Mouse (Mus musculus): Measurements from ENCODE around the gene Rtp4.

Rtp4 gene

DNA sequence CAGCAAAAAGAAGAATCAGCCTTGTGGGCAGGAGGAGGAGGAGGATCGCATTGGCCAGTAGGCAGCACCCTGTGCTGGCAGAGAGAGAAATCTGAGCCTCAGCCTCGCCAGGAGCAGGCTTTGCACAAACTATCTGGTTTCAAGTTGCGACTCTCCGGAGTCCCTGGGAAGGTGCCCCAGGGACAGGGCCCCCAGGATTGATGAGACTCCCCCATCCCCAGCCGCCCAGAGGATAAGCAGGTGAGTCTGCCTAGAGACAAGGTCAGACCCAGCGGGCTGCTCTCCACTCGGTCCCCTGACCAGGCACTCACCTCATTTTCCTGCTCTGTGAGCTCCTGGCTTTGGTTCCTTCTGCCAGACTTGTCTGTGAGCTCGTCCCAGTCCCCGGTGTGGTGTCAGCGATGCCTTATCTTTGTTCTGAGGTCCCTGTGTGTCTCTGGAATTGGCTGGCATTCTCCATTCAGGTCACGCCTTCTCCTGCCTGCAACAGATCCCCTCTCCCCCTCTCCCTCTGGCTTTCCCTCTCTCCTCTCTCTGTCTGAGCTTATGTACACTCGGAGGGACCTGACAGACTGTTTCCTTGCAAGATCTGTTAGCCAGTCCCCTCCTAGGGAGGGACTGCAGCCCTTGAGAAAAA is at the start of gene Rtp4, which contains the start of gene Masp1:
Rtp4 (plus strand) TSS at position 57 of the 637 bp plus-strand sequence.
Masp1 (minus strand) TSS at position 581 of the 637 bp plus-strand sequence.
- in situ Hi-C loops (cut with MboI, MseI) = no loop called here

DNA sequence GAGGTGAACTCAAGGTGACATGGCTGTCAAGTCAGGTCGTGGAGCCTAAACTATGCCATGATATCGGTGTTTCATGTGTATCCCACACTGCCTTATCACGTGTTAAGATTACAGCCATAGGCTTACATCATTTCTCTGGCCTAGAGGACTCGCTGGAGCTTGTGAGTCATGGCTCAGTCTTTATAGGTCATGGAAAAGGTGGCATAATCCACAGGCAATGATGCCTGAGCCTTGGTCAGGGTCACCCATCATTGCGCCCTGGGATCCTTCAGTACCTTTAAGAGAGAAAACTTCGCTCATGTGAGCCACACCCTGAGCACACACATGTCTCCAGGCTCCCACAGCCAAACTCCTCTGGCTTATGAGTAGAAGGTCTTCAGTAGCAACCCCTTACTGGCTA is 48.5 kb upstream of the Rtp4 start:
- in situ Hi-C loops (cut with MboI, MseI) = no loop called here

DNA sequence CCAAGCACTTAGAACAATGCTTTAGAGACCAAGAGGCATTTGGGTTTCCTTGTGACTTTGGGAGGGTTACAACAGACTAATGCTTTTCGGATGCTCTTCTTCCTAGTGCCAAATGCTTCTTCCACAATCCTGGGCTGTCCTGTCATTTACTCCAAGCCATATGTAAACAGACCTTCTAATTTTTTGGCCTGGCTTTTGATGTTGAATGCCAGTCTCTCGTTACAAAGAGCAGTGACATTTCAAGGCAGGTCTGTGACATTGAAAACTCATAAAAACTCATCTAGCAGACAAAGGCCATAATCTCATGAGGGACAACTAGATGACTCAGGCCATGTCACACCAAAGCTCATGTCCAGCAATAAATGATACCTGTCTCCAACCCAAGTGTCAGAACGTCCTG is 48.0 kb upstream of the Rtp4 start:
- in situ Hi-C loops (cut with MboI, MseI) = no loop called here

DNA sequence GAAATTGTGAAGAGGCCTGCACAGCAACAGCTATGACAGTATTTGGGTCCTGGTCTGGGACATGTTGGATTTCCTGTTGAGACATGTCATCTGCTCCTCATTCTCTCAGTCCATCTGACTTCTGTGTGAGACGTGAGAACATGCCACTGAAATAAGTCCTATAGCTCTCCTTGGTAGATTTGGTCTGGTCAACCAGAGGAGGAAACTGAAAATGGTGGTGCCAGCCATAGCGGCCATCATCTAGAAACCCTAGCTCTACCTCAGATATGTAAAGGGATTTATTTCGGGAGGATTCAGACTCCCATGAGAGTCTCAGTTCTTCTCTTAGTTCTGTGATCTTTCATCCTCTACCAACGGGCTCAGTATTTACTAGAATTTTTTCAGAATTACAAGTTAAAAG is 44.4 kb upstream of the Rtp4 start:
- in situ Hi-C loops (cut with MboI, MseI) = no loop called here

DNA sequence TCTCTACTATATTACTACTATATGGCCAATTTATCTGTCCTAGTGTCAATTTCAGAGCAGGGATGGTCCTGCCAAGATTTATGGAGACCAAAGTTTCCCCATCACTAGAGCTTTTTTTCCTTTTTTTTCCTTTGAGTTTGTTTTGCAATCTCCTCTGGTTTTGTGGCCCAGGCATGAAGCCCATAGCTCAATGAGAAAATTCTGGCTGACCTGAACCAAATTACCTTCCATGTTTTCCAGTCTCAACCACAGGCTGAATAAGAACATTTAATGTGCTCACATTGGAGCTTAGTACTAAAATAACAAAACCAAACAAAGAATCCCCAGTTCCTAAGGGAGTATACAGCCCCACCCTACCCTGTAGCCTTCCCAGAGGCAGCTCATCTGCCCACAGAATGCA is 43.5 kb upstream of the Rtp4 start:
- in situ Hi-C loops (cut with MboI, MseI) = no loop called here

GRCm38 (mm10) chr16:23479872-23480603 is 40.1 kb upstream of the Rtp4 start:
- in situ Hi-C loops (cut with MboI, MseI) = no loop called here

DNA sequence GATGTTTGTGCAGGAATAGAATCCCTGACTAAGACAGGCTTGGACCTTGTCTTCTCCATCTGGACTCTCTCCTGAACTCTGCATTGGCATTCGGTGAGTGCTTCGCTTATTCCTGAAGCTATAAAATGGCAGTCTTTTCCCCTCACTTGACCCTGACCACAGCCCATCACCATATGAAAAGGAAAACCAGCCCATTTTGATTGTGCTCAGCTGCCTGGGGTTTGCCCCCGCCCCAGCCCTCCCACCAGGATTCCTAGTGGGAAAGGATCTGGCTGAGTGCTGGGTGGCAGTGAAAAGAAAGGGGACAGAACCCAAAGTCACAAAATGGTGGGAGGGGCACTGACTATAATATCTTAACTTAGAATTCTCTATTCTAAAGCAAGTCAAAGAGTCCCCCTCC is 37.9 kb upstream of the Rtp4 start:
- in situ Hi-C loops (cut with MboI, MseI) = no loop called here

DNA sequence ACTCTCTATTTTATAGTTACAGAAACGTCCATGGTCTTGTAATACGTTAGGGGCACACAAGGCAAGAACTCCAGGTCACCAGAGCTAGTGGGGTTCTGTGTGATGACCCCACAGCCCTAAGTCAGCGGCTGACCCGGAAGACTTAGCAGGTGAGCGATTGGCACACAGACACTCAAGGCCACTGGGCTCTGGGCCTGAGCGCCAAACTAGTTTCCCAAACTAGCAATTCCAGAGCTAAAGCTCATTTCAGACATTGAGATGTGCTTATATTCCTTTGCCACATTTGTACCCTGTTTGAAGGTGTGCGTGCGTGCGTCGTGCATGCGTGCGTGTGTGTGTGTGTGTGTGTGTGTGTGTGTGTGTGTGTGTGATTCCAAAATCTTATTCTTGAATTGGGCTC is 37.2 kb upstream of the Rtp4 start:
- in situ Hi-C loops (cut with MboI, MseI) = no loop called here

GRCm38 (mm10) chr16:23483292-23483691 is 36.8 kb upstream of the Rtp4 start:
- in situ Hi-C loops (cut with MboI, MseI) = no loop called here

- in situ Hi-C loops (cut with MboI, MseI) = no loop called here
Observed at GRCm38 (mm10) chr16:23492783-23493182, 27.3 kb upstream of the Rtp4 start.

GRCm38 (mm10) chr16:23496245-23496924 is 23.7 kb upstream of the Rtp4 start:
- in situ Hi-C loops (cut with MboI, MseI) = no loop called here

GRCm38 (mm10) chr16:23497440-23497839 is 22.7 kb upstream of the Rtp4 start:
- in situ Hi-C loops (cut with MboI, MseI) = no loop called here

GRCm38 (mm10) chr16:23497881-23498280 is 22.2 kb upstream of the Rtp4 start:
- in situ Hi-C loops (cut with MboI, MseI) = no loop called here

- in situ Hi-C loops (cut with MboI, MseI) = no loop called here
Observed at GRCm38 (mm10) chr16:23498691-23499131, 21.4 kb upstream of the Rtp4 start.

GRCm38 (mm10) chr16:23500558-23500957 is 19.5 kb upstream of the Rtp4 start:
- in situ Hi-C loops (cut with MboI, MseI) = no loop called here

DNA sequence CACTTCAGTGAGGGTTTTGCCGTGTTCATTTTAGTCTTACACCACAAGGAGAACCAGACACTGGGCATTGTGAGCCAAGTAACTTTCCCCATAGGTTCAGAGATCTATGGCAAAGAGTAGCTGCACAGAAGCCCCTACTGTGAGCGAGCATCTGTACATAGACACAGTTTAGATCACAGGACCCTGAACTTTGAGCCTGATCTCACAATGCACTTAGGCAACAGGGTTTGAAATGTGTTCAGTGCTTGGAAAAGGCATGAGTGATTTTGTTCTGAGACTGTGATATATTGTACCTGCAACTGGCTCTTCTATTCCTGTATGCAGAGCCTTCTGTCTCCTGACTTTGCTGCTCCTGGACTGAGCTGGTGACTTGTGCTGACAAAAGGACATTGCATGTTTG is 18.8 kb upstream of the Rtp4 start:
- in situ Hi-C loops (cut with MboI, MseI) = no loop called here

DNA sequence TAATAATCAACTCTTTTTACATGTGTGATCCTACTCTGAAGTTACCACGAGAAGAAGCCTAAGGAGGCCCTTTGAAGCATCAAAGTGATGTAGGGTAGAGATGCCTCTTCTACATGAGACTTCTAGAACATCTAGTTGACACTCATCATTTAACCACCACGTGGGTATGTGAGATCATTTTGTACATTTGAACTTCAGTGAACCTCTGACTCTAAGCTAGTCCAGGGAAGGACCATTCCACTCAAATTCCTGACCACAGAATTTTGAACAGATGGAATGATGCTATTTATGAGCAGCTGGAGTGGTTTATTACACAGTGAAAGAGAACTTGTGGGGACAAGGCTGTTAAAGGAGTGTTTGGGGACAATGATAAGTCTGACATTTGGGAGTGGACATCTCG is 17.6 kb upstream of the Rtp4 start:
- in situ Hi-C loops (cut with MboI, MseI) = no loop called here

- in situ Hi-C loops (cut with MboI, MseI) = no loop called here
Observed at GRCm38 (mm10) chr16:23503351-23503750, 16.7 kb upstream of the Rtp4 start.

DNA sequence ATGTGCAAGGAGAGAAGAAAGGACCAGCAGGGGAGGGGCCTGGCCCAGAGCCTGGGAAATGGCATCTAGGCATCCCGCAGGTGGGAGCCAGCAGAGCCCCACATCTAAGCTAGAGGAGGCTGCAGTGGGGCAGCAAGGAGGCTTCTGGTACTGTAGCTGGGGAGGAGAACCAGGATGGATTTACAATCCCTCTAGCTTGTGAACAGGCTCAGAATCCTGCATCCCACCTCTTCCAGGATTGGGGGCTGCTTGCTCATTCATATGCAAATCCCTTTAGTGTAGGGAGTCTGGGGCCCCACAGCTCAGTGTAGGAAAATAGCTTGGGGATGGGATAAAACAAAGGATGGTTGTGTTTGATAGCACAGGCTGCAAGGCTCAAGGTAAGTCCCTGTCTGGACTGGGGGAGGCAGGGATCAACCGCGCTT is 15.8 kb upstream of the Rtp4 start:
- in situ Hi-C loops (cut with MboI, MseI) = no loop called here

DNA sequence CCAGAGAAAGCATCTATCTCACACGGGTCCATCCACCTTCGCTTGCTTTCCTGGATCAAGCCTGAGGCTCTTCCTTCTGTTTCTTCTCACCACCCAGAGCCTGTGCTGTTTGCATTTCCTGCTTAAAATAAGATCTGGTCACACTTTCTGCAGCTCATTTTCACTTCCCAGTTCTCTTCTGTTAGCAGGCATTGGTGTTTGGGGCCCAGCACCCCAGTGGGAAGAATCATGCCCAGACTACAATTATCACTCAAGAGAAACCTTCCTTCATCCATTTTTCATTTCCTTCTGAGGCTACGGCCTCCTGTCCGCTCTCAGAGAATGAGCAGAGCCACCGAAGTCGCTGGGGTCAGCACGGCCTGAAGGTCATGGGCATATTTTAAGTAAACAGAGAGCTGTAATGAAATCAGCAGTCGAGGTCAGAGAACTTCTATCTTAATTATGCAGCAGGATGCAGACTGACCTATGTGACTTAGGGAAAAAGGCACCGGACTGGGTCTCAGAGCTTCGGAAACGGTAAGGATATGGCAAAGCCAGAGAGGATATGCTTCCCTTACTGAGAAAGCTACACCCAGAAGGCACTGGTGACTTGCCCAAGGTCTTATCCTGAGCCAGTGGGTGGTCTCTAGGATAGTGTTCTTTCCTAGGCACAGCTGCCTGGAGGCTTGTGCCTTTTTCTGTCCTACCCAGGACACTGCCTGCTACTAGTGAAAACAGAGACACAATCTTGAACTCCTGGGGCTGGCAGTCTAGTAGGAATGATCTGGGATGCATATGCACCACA is 14.0 kb upstream of the Rtp4 start:
- in situ Hi-C loops (cut with MboI, MseI) = no loop called here

DNA sequence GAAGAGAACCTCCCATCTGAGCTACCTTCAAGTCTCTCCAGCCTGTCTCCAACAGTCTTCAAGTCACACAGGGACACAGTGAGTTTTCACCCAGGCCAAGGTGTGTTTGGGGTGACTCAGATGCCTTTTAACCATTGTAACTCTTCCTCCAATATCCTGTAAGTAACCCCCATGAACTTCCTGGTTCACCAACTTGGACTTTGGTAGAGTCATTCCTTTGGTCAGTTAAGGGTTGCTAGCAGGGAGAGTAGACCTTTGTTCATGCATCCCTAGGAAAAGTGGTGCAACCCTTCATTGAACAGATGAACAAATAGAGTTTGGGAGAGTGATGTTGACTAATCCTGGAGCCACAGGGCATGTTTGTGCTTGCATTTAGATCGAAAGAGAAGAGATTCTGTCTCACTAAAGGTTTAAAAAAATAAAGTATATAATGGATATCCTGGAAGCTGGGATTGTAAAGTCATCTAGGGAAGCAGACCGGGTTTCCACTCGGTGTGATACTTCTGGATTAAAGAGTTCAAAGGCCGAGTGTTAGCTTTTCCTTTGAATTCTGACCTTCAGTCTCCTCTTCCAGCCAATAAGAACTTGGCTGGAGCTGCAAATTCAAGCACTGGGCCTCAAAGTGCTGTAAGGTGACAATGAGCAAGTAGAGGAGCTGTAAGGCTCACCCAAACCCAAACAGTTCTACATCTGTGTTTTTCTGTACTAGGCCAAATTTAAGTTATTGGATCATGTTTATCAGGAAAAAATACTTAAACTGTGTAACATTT is 8.7 kb upstream of the Rtp4 start:
- in situ Hi-C loops (cut with MboI, MseI) = no loop called here

Measured in regulatory T cell (primary cell).